Mouse (Mus musculus) CH12.LX (cell line): ENCODE data around the gene Agxt2. TPM values are rescaled to one million over a fixed set of nuclear protein-coding genes. Genes with fewer than 3 reads are reported as not detected.

ENCODE experiments used
- DNase-seq: peaks from one replicate; pipeline ENCODE4 v3.0.0-alpha.2; 2013; ENCODE audit errors: extremely low read depth
- H3K27ac ChIP-seq: 2 replicates; pipeline ENCODE4 v1.5.1; 2012; ENCODE audit warnings: low read depth, mild to moderate bottlenecking, control low read depth, moderate library complexity; ENCODE audit not compliant: insufficient read depth
- H3K27me3 ChIP-seq: replicated peaks from 2 replicates; pipeline ENCODE3; 2012; ENCODE audit warnings: inconsistent platforms
- H3K36me3 ChIP-seq, 2 experiments: replicated peaks in 1 of 2; 2 replicates each; pipeline versions ENCODE3 to v1.6.1; 2012; ENCODE audit warnings: inconsistent platforms in 1 of 2, low read length in 1 of 2, mild to moderate bottlenecking in 1 of 2, mixed read lengths in 1 of 2, moderate library complexity in 1 of 2; ENCODE audit not compliant: control insufficient read depth in 1 of 2, insufficient read depth in 1 of 2
- H3K4me1 ChIP-seq, 2 experiments: 2 replicates each; pipeline ENCODE4 v1.6.1; 2012; ENCODE audit warnings: inconsistent platforms in 1 of 2, moderate library complexity in 1 of 2; ENCODE audit not compliant: insufficient read depth in 2 of 2, control insufficient read depth in 1 of 2
- H3K4me2 ChIP-seq: 2 replicates; pipeline ENCODE4 v1.6.1; 2012; ENCODE audit warnings: low read depth, mild to moderate bottlenecking, control low read depth; ENCODE audit not compliant: poor library complexity, insufficient read depth, severe bottlenecking
- H3K4me3 ChIP-seq, 3 experiments: fragments of 150-350 bp in 1 of 3; sonication (generic) in 1 of 3; replicated peaks in 1 of 3; 2 replicates each; pipeline versions ENCODE3 to v1.5.1; 2011 to 2012; ENCODE audit warnings: low read depth in 2 of 3, low read length in 2 of 3, mild to moderate bottlenecking in 2 of 3, moderate library complexity in 2 of 3, control low read depth in 1 of 3, improper control_type of control experiment in 1 of 3, inconsistent platforms in 1 of 3, mixed read lengths in 1 of 3; ENCODE audit not compliant: poor library complexity in 1 of 3
- H3K79me2 ChIP-seq: replicated peaks from 2 replicates; pipeline ENCODE4 v1.6.1; 2012; ENCODE audit warnings: mild to moderate bottlenecking, moderate library complexity; ENCODE audit not compliant: control insufficient read depth, poor library complexity, insufficient read depth, severe bottlenecking; ENCODE audit errors: extremely low read depth
- H3K9ac ChIP-seq: 2 replicates; pipeline ENCODE4 v1.6.1; 2012; ENCODE audit warnings: low read depth, mild to moderate bottlenecking, control low read depth, moderate library complexity; ENCODE audit not compliant: insufficient read depth
- H3K9me3 ChIP-seq: replicated peaks from 2 replicates; pipeline ENCODE3; 2012; ENCODE audit warnings: low read length, inconsistent platforms, mixed read lengths
- CHD1 ChIP-seq: IDR thresholded peaks from 2 replicates; pipeline ENCODE4 v1.6.1; 2012; ENCODE audit warnings: low read depth, low read length, improper control_type of control experiment, inconsistent platforms
- CHD2 ChIP-seq: IDR thresholded peaks from 2 replicates; pipeline ENCODE4 v1.6.1; 2011; ENCODE audit warnings: low read length, improper control_type of control experiment
- CTCF ChIP-seq, 2 experiments: IDR thresholded peaks in 1 of 2; conservative IDR thresholded peaks in 1 of 2; 2 replicates each; pipeline ENCODE4 v1.5.1; 2011 to 2012; ENCODE audit warnings: low read depth in 2 of 2, low read length in 2 of 2, improper control_type of control experiment in 1 of 2, inconsistent platforms in 1 of 2, mild to moderate bottlenecking in 1 of 2, moderate library complexity in 1 of 2
- ELF1 ChIP-seq: IDR thresholded peaks from 2 replicates; pipeline ENCODE4 v1.6.1; 2014; ENCODE audit warnings: low read depth, mild to moderate bottlenecking, inconsistent platforms, low read length, improper control_type of control experiment
- ETS1 ChIP-seq: conservative IDR thresholded peaks from 2 replicates; pipeline ENCODE4 v1.6.1; 2012; ENCODE audit warnings: low read depth, mild to moderate bottlenecking, inconsistent platforms, low read length, improper control_type of control experiment, moderate library complexity
- IRF4 ChIP-seq: IDR thresholded peaks from 2 replicates; pipeline ENCODE4 v1.6.1; 2014; ENCODE audit warnings: low read depth, mild to moderate bottlenecking, inconsistent platforms, low read length, improper control_type of control experiment
- JUND ChIP-seq: conservative IDR thresholded peaks from 2 replicates; pipeline ENCODE4 v1.6.1; 2011; ENCODE audit warnings: low read depth, low read length, improper control_type of control experiment
- MAFK ChIP-seq: IDR thresholded peaks from 2 replicates; pipeline ENCODE4 v1.6.1; 2011; ENCODE audit warnings: low read length, improper control_type of control experiment; ENCODE audit not compliant: insufficient replicate concordance
- MAX ChIP-seq: IDR thresholded peaks from 2 replicates; pipeline ENCODE4 v1.6.1; 2011; ENCODE audit warnings: low read length, improper control_type of control experiment
- MAZ ChIP-seq: IDR thresholded peaks from 2 replicates; pipeline ENCODE4 v1.6.1; 2012; ENCODE audit warnings: low read depth, mild to moderate bottlenecking, inconsistent platforms, low read length, improper control_type of control experiment, moderate library complexity
- MEF2A ChIP-seq: IDR thresholded peaks from 2 replicates; pipeline ENCODE4 v1.6.1; 2014; ENCODE audit warnings: low read depth, mild to moderate bottlenecking, inconsistent platforms, low read length, improper control_type of control experiment, borderline replicate concordance
- PAX5 ChIP-seq: IDR thresholded peaks from 2 replicates; pipeline ENCODE4 v1.6.1; 2012; ENCODE audit warnings: low read length, inconsistent platforms, mixed read lengths
- POLR2A ChIP-seq: IDR thresholded peaks from 2 replicates; pipeline ENCODE4 v1.6.1; 2011; ENCODE audit warnings: low read depth, mild to moderate bottlenecking, improper control_type of control experiment, low read length
- RAD21 ChIP-seq: IDR thresholded peaks from 2 replicates; pipeline ENCODE4 v1.6.1; 2011; ENCODE audit warnings: low read depth, mild to moderate bottlenecking, low read length, improper control_type of control experiment, moderate library complexity
- SIN3A ChIP-seq: IDR thresholded peaks from 2 replicates; pipeline ENCODE4 v1.6.1; 2012; ENCODE audit warnings: low read length, improper control_type of control experiment, inconsistent platforms
- USF1 ChIP-seq: IDR thresholded peaks from 2 replicates; pipeline ENCODE4 v1.6.1; 2014; ENCODE audit warnings: low read depth, mild to moderate bottlenecking, inconsistent platforms, low read length, improper control_type of control experiment
- ZKSCAN1 ChIP-seq: IDR thresholded peaks from 2 replicates; pipeline ENCODE4 v1.6.1; 2012; ENCODE audit warnings: low read depth, inconsistent platforms, low read length, improper control_type of control experiment, borderline replicate concordance
- ZMIZ1 ChIP-seq: IDR thresholded peaks from 2 replicates; pipeline ENCODE4 v1.6.1; 2012; ENCODE audit warnings: low read depth, mild to moderate bottlenecking, inconsistent platforms, low read length, improper control_type of control experiment
- dilution Hi-C: fragments of 300-500 bp; cut with MboI; formaldehyde crosslinking; loops from 2 replicates; pipeline ENCODE4 v1.14.3; 2020; ENCODE audit warnings: low sequenced_read_pairs; ENCODE audit not compliant: extremely low pct_unique_long_range_greater_than_20kb, extremely low pct_ligation_motif_present
- in situ Hi-C: fragments of 300-500 bp; cut with MboI; formaldehyde crosslinking; loops from 3 replicates; pipeline ENCODE4 v1.14.3; 2019; ENCODE audit warnings: low sequenced_read_pairs, low pct_ligation_motif_present, low pct_unique_long_range_greater_than_20kb, mixed read lengths
- polyA plus RNA-seq: library from polyadenylated mRNA; unstranded; fragments of >175 nt; gene quantifications from 2 replicates; pipeline ENCODE4 v1.2.1, GENCODE M21; 2012; ENCODE audit warnings: low read depth; ENCODE audit not compliant: insufficient read length
- total RNA-seq, 2 experiments: library from RNA; depleted of rRNA; stranded (reverse); fragments of 300-350 nt in 1 of 2; fragments of >200 nt in 1 of 2; gene quantifications; 2 replicates each; pipeline ENCODE4 v1.2.3; 2012 to 2014

Agxt2 gene
- total and polyA plus RNA-seq, 3 experiments, result 0.14 TPM; not detected in 2

- H3K9ac ChIP-seq, result no peak overlapping the region
- peaks cover 3 to 29% of the 10 kb centered on the region in 2 experiments for H3K36me3 ChIP-seq
- H3K4me3 ChIP-seq, result no peak overlapping the region
- in situ Hi-C loops (no loop called here), dilution Hi-C loops (no loop called here)
- no peaks in the 10 kb centered on the region for H3K79me2 ChIP-seq
- no peak overlapping the region for H3K4me2 ChIP-seq
- peaks cover 5 to 21% of the 10 kb centered on the region in 2 experiments for H3K4me1 ChIP-seq
- no peak for DNase-seq
- H3K9me3 ChIP-seq, result no peaks in the 10 kb centered on the region
- TF ChIP-seq IRF4 (no peak), CTCF (conservative IDR thresholded peaks at IDR 0.05 in 1 of 2, IDR thresholded peaks at IDR 0.05 in 1 of 2; ENCODE audit: low read depth in 2 of 2, low read length in 2 of 2) (peak in 1 of 2 experiments; percentile 21; a peak in 2 of 4 replicates), RAD21 (peak; percentile 16), ZKSCAN1 (no peak), USF1 (no peak), SIN3A (no peak), CHD2 (no peak)
- H3K27me3 ChIP-seq, result no peaks in the 10 kb centered on the region
- H3K27ac ChIP-seq, result no peak overlapping the region
Observed at GRCm38 (mm10) chr15:10439963-10440362, 81.6 kb downstream of the Agxt2 start.

GRCm38 (mm10) chr15:10441493-10441892 is 83.2 kb downstream of the Agxt2 start:
- H3K27ac ChIP-seq, result no peak overlapping the region
- TF ChIP-seq MAX (no peak), JUND (no peak), MAZ (no peak), CHD1 (no peak), POLR2A (no peak), ZMIZ1 (no peak), ZKSCAN1 (no peak), MEF2A (no peak), MAFK (no peak), PAX5 (no peak), ELF1 (no peak), ETS1 (no peak)
- TF ChIP-seq, all 38 proteins: peak for 0
- no peaks in the 10 kb centered on the region for H3K79me2 ChIP-seq
- peaks cover 5 to 21% of the 10 kb centered on the region in 2 experiments for H3K4me1 ChIP-seq
- H3K9me3 ChIP-seq, result no peaks in the 10 kb centered on the region
- H3K4me3 ChIP-seq, result no peak overlapping the region
- in situ Hi-C loops (no loop called here), dilution Hi-C loops (no loop called here)
- no peak for DNase-seq
- H3K4me2 ChIP-seq, result peak overlapping the region; percentile 11; the same call in 1 of the 2 replicates
- H3K27me3 ChIP-seq, result no peaks in the 10 kb centered on the region
- no peak overlapping the region for H3K9ac ChIP-seq
- peaks cover 6 to 41% of the 10 kb centered on the region in 2 experiments for H3K36me3 ChIP-seq
